Mouse (Mus musculus) C2C12 (cell line): ENCODE measurements around the gene Sox12.

Experiments
- CEBPB ChIP-seq: IDR thresholded peaks from one replicate; pipeline ENCODE4 v1.6.1; 2011; ENCODE audit warnings: low read depth, mild to moderate bottlenecking, control low read depth, moderate library complexity
- CTCF ChIP-seq: IDR thresholded peaks from one replicate; pipeline ENCODE4 v1.5.1; 2011; ENCODE audit not compliant: control insufficient read depth, insufficient read depth, insufficient read length
- MAX ChIP-seq: IDR thresholded peaks from one replicate; pipeline ENCODE4 v1.6.1; 2011; ENCODE audit warnings: mild to moderate bottlenecking, control low read depth
- MYOD1 ChIP-seq: IDR thresholded peaks from one replicate; pipeline ENCODE4 v1.6.1; 2011; ENCODE audit warnings: low read depth; ENCODE audit not compliant: control insufficient read depth, insufficient read length
- MYOG ChIP-seq: IDR thresholded peaks from one replicate; pipeline ENCODE4 v1.6.1; 2011; ENCODE audit not compliant: control insufficient read depth, insufficient read length; ENCODE audit errors: extremely low read depth
- USF1 ChIP-seq: IDR thresholded peaks from one replicate; pipeline ENCODE4 v1.6.1; 2011; ENCODE audit warnings: low read depth, mild to moderate bottlenecking, control low read depth, moderate library complexity

DNA sequence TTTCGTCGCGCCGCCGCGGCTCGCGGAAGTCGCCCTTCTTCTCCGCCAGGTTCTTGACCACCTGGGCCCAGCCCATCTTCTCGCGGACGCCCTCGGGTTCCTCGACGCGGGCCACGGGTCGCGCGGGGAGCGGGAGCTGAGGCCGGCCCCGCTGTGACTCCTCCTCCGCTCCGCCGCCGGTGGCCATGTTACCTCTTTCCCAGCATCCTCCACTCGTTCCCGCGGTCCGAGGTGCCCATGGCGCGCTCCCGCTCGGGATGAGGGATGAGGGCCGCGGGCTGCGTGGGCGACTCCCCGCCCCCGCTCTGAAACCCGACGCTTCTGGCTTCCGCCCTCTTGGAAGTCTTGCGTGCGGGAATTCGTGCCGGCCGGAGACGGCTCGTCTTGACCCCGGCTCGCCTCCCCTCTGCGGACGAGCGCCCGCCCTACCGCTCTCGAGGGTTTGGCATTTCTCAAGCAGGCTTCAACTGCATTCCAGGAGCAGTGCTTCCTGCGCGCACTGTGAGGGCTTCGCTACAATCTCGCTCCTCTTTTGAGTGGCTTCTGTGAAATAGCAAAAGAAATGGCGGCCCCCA, 16.8 kb upstream of the Sox12 start, which contains the start of gene Zcchc3:
- no peak for TF ChIP-seq CTCF
- no peak for TF ChIP-seq MYOG
- no peak for TF ChIP-seq MAX
- no peak for TF ChIP-seq USF1
- no peak for TF ChIP-seq CEBPB
- no peak for TF ChIP-seq MYOD1
